Mouse (Mus musculus): ENCODE measurements around the gene C2cd2. TPM values are rescaled to one million over a fixed set of nuclear protein-coding genes. Genes with fewer than 3 reads are reported as not detected.
"Not testable (repeated sequence)": the region's sequence is repeated elsewhere in the genome, so short reads cannot be mapped to it uniquely, and the experiment has no call there.

The C2cd2 gene
- polyA plus RNA-seq, 1 experiment from 2014 or later = 11.7 TPM

DNA sequence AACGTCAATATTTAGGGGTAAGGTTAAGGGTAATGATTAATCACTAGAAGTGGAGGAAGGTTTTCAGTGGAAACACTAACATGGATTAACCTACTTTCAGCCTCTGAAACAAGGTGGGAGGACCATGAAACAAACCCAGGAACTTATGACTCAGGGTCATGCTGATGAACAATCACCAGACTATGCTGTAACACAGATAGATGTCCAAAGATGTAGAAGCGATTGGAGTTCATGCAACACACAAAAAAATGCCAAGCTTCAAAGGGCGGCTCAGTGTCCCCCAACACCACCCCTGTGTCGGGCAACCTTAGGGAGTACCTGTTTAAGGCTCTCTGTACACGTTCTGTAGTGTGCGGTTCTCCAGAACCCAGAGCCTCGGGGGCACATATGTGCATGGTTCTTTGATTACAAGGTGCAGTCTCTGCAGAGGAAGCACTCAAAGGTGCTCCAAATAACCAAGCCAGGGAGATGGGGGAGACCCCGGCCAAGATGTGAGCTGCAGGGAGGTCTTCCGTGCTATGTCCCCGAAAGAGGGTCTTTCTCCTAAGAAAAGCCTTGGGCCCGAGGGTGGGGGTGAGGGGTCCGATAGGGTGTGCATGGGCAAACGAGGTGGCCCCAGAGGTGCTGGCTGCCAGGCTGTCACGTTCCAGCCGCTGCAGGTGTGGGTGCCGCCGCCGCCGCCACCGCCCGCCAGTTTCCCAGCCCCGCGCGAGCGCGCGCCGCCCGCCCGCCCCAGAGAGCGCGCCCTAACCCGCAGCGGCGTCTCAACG lies 832 bp downstream of the C2cd2 start:
- Histone ChIP-seq H3K4me3 (peak overlapping the region; percentile 91), H3K4me1 (peaks cover 22% of the 10 kb centered on the region), H3K9me3 (no peaks in the 10 kb centered on the region), H3K27me3 (ENCODE audit: poor library complexity, severe bottlenecking) (no peaks in the 10 kb centered on the region), H3K36me3 (replicated peaks) (peaks cover 8% of the 10 kb centered on the region), H3K27ac (peak overlapping the region; percentile 96)
- 10% methylated on average over 36 of the region's 36 CpGs for WGBS
- peak; percentile 13 for DNase-seq (ENCODE audit: extremely low spot score, low spot score)

- peaks cover 21% of the 10 kb centered on the region for H3K36me3 ChIP-seq (replicated peaks)
- no peak overlapping the region for H3K4me3 ChIP-seq
- no peaks in the 10 kb centered on the region for H3K9me3 ChIP-seq
- no peaks in the 10 kb centered on the region for H3K27me3 ChIP-seq (ENCODE audit: poor library complexity, severe bottlenecking)
- WGBS = 92% methylated on average over 3 of the region's 3 CpGs
- DNase-seq (ENCODE audit: extremely low spot score, low spot score) = no peak
- H3K4me1 ChIP-seq = peaks cover 22% of the 10 kb centered on the region
- H3K27ac ChIP-seq = no peak overlapping the region
Measured at GRCm38 (mm10) chr16:97960348-97960747, 2.0 kb downstream of the C2cd2 start.

DNA sequence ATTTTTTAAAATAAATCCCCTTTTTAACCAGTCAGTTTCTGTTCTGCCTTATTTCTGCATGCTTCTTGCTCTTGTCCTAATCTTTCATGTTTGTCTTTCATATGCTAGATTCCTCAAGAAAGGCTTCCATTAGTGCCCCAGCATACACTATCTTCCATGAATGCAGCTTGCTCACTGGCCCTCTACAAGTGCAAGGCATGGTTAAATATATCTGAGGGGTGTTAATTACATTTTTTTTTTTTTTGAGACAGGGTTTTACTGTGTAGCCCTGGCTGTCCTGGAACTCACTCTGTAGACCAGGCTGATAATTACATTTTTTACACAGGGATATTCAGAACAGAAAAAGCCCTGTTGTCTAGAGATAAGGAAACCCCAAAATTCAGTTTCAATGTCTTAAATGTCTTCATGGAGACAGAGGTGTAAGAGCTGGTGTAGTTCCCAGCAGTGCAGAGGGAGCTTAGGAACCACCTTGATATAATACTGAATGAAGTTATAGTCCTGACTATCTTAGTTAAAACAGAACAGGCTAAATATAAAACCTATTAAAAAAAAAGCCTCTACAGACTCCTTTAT lies 3.9 kb downstream of the C2cd2 start:
- DNase-seq (ENCODE audit: extremely low spot score, low spot score) = no peak
- peaks cover 22% of the 10 kb centered on the region for H3K4me1 ChIP-seq
- H3K4me3 ChIP-seq = no peak overlapping the region
- no peaks in the 10 kb centered on the region for H3K9me3 ChIP-seq
- peaks cover 39% of the 10 kb centered on the region for H3K36me3 ChIP-seq (replicated peaks)
- no peaks in the 10 kb centered on the region for H3K27me3 ChIP-seq (ENCODE audit: poor library complexity, severe bottlenecking)
- H3K27ac ChIP-seq = no peak overlapping the region

- Histone ChIP-seq H3K27ac (no peak overlapping the region), H3K36me3 (replicated peaks) (peaks cover 47% of the 10 kb centered on the region), H3K4me3 (no peak overlapping the region), H3K9me3 (no peaks in the 10 kb centered on the region), H3K4me1 (peaks cover 17% of the 10 kb centered on the region), H3K27me3 (ENCODE audit: poor library complexity, severe bottlenecking) (no peaks in the 10 kb centered on the region)
- DNase-seq (ENCODE audit: extremely low spot score, low spot score) = no peak
Measured at GRCm38 (mm10) chr16:97957626-97958025, 4.8 kb downstream of the C2cd2 start.

GRCm38 (mm10) chr16:97956011-97956410 lies 6.4 kb downstream of the C2cd2 start:
- no peaks in the 10 kb centered on the region for H3K9me3 ChIP-seq
- no peak overlapping the region for H3K27ac ChIP-seq
- no peaks in the 10 kb centered on the region for H3K27me3 ChIP-seq (ENCODE audit: poor library complexity, severe bottlenecking)
- WGBS = 93% methylated on average over 2 of the region's 2 CpGs
- DNase-seq (ENCODE audit: extremely low spot score, low spot score) = no peak
- H3K4me3 ChIP-seq = no peak overlapping the region
- peaks cover 7% of the 10 kb centered on the region for H3K4me1 ChIP-seq
- peaks cover 63% of the 10 kb centered on the region for H3K36me3 ChIP-seq (replicated peaks)

- no peak overlapping the region for H3K27ac ChIP-seq
- no peaks in the 10 kb centered on the region for H3K27me3 ChIP-seq (ENCODE audit: poor library complexity, severe bottlenecking)
- H3K36me3 ChIP-seq (replicated peaks) = peaks cover 86% of the 10 kb centered on the region
- no peak for DNase-seq (ENCODE audit: extremely low spot score, low spot score)
- 90% methylated on average over 2 of the region's 2 CpGs for WGBS
- no peak overlapping the region for H3K4me3 ChIP-seq
- H3K9me3 ChIP-seq = no peaks in the 10 kb centered on the region
- no peaks in the 10 kb centered on the region for H3K4me1 ChIP-seq
Measured at GRCm38 (mm10) chr16:97953300-97953699, 9.1 kb downstream of the C2cd2 start.

GRCm38 (mm10) chr16:97952801-97953200 lies 9.6 kb downstream of the C2cd2 start:
- Histone ChIP-seq H3K9me3 (no peaks in the 10 kb centered on the region), H3K4me1 (no peaks in the 10 kb centered on the region), H3K27ac (no peak overlapping the region), H3K4me3 (no peak overlapping the region), H3K36me3 (replicated peaks) (peaks cover 88% of the 10 kb centered on the region), H3K27me3 (ENCODE audit: poor library complexity, severe bottlenecking) (no peaks in the 10 kb centered on the region)
- no peak for DNase-seq (ENCODE audit: extremely low spot score, low spot score)
- 92% methylated on average over 9 of the region's 9 CpGs for WGBS

DNA sequence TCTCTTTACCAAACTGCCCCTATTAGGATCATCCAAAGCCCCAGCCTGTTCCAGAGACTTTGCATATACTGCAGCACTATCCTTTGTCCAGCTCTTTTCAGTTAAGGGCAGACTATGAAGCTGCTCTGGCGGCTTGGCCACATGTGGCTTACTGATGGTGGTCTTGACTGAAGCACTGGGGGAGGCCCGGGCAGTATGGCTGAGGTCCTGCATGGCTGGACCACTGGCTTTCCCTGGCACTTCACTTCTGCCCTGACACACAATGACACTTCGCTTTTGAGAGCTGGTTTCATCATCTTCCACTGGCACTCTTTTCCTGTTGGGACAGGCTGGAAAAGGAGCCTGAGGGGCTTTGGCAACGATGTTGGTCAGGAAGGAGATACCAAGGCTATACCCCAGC lies 10.0 kb downstream of the C2cd2 start:
- no peaks in the 10 kb centered on the region for H3K9me3 ChIP-seq
- DNase-seq (ENCODE audit: extremely low spot score, low spot score) = no peak
- no peaks in the 10 kb centered on the region for H3K27me3 ChIP-seq (ENCODE audit: poor library complexity, severe bottlenecking)
- H3K36me3 ChIP-seq (replicated peaks) = peaks cover 87% of the 10 kb centered on the region
- 94% methylated on average over 4 of the region's 4 CpGs for WGBS
- no peak overlapping the region for H3K4me3 ChIP-seq
- H3K27ac ChIP-seq = no peak overlapping the region
- no peaks in the 10 kb centered on the region for H3K4me1 ChIP-seq

GRCm38 (mm10) chr16:97950061-97950460 lies 12.3 kb downstream of the C2cd2 start:
- 92% methylated on average over 8 of the region's 8 CpGs for WGBS
- Histone ChIP-seq H3K36me3 (replicated peaks) (peaks cover 74% of the 10 kb centered on the region), H3K27me3 (ENCODE audit: poor library complexity, severe bottlenecking) (no peaks in the 10 kb centered on the region), H3K4me3 (no peak overlapping the region), H3K9me3 (no peaks in the 10 kb centered on the region), H3K27ac (no peak overlapping the region), H3K4me1 (no peaks in the 10 kb centered on the region)
- DNase-seq (ENCODE audit: extremely low spot score, low spot score) = no peak

GRCm38 (mm10) chr16:97948836-97949235 lies 13.6 kb downstream of the C2cd2 start:
- no peaks in the 10 kb centered on the region for H3K27me3 ChIP-seq (ENCODE audit: poor library complexity, severe bottlenecking)
- H3K27ac ChIP-seq = no peak overlapping the region
- 89% methylated on average over 4 of the region's 4 CpGs for WGBS
- H3K4me1 ChIP-seq = no peaks in the 10 kb centered on the region
- no peak for DNase-seq (ENCODE audit: extremely low spot score, low spot score)
- peaks cover 65% of the 10 kb centered on the region for H3K36me3 ChIP-seq (replicated peaks)
- H3K4me3 ChIP-seq = no peak overlapping the region
- no peaks in the 10 kb centered on the region for H3K9me3 ChIP-seq

GRCm38 (mm10) chr16:97946993-97947392 lies 15.4 kb downstream of the C2cd2 start:
- not testable (repeated sequence) for DNase-seq (ENCODE audit: extremely low spot score, low spot score); H3K4me1 ChIP-seq; H3K27ac ChIP-seq; H3K9me3 ChIP-seq; H3K4me3 ChIP-seq; H3K27me3 ChIP-seq (ENCODE audit: poor library complexity, severe bottlenecking)
- WGBS = 72% methylated on average over 2 of the region's 2 CpGs
- peaks cover 50% of the 10 kb centered on the region for H3K36me3 ChIP-seq (replicated peaks)

DNA sequence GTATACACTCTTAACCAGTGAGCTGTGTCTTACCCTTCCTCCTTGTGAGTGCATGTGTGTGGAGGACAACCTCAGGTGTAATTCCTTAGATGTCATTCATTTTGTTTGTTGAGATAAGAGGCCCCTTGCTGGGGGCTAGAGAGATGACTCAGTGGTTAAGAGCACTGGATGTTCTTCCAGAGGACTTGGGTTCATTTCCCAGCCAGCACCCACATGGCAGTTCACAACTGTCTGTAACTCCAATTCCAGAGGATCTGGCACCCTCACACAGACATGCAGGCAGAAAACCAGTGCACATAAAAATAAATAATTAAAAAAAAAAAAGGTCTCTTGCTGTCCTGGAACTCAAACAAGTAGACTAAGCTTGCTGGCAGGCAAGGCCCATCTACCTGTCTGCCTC lies 20.6 kb downstream of the C2cd2 start:
- Histone ChIP-seq H3K27ac (no peak overlapping the region), H3K4me1 (no peaks in the 10 kb centered on the region), H3K9me3 (no peaks in the 10 kb centered on the region), H3K36me3 (replicated peaks) (peaks cover 15% of the 10 kb centered on the region; the same call in 1 of the 2 replicates), H3K4me3 (no peak overlapping the region), H3K27me3 (ENCODE audit: poor library complexity, severe bottlenecking) (no peaks in the 10 kb centered on the region)
- no peak for DNase-seq (ENCODE audit: extremely low spot score, low spot score)

DNA sequence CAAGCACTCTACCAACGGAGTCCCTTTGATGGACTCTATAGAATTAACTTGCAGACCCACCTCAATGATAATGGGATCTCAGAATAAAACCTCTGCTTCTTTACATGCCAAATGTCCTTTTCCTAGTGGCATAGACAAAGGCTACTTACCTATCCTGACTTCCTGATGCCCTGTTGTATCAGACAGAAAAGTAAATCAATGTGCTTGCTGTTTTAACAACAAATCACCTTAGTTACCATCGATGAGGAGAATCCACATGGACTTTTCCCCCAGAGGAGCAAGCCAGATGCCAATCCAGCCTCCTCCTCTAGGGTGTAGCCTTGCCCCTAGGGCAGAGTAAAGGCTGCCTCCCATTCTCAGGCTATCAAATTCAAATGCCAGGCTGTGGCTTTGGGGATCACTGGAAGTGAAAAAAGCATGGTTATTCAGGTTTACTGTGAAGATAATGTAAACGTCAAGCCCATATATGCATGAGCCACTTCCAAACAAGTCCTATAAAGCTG lies 21.9 kb downstream of the C2cd2 start:
- Histone ChIP-seq H3K4me3 (no peak overlapping the region), H3K27me3 (ENCODE audit: poor library complexity, severe bottlenecking) (no peaks in the 10 kb centered on the region), H3K9me3 (no peaks in the 10 kb centered on the region), H3K4me1 (no peaks in the 10 kb centered on the region), H3K27ac (no peak overlapping the region), H3K36me3 (replicated peaks) (peaks cover 14% of the 10 kb centered on the region; the same call in 1 of the 2 replicates)
- DNase-seq (ENCODE audit: extremely low spot score, low spot score) = no peak
- WGBS = 87% methylated on average over 3 of the region's 3 CpGs
